Mouse (Mus musculus) testis, adult 2 months (tissue): ENCODE measurements around the gene Zfp422. TPM values are rescaled to one million over a fixed set of nuclear protein-coding genes. Genes with fewer than 3 reads are reported as not detected.

Source experiments
- H3K27ac ChIP-seq: fragments of 200-500 bp; 2 replicates; pipeline ENCODE4 v1.5.1; 2012; ENCODE audit warnings: low read depth, low read length; ENCODE audit not compliant: control insufficient read depth, insufficient read depth
- H3K27me3 ChIP-seq: fragments of 200-500 bp; 2 replicates; pipeline ENCODE4 v1.6.1; 2012; ENCODE audit warnings: mild to moderate bottlenecking, low read length, moderate library complexity; ENCODE audit not compliant: control insufficient read depth, insufficient read depth
- H3K36me3 ChIP-seq: fragments of 200-500 bp; 2 replicates; pipeline ENCODE4 v1.6.1; 2012; ENCODE audit warnings: mild to moderate bottlenecking, low read length; ENCODE audit not compliant: control insufficient read depth, insufficient read depth
- H3K4me1 ChIP-seq: fragments of 200-500 bp; 2 replicates; pipeline ENCODE4 v1.6.1; 2012; ENCODE audit warnings: low read length; ENCODE audit not compliant: control insufficient read depth, insufficient read depth
- H3K4me3 ChIP-seq: fragments of 200-500 bp; 2 replicates; pipeline ENCODE4 v1.5.1; 2012; ENCODE audit warnings: low read depth, mild to moderate bottlenecking, low read length, moderate library complexity, mixed read lengths; ENCODE audit not compliant: control insufficient read depth
- CTCF ChIP-seq: fragments of 200-500 bp; IDR thresholded peaks from 2 replicates; pipeline ENCODE4 v1.5.1; 2012; ENCODE audit warnings: low read depth, mild to moderate bottlenecking, inconsistent platforms, low read length, moderate library complexity; ENCODE audit not compliant: control insufficient read depth, insufficient read depth, insufficient replicate concordance
- POLR2A ChIP-seq: fragments of 200-500 bp; IDR thresholded peaks from 2 replicates; pipeline ENCODE4 v1.6.1; 2012; ENCODE audit warnings: low read depth, mild to moderate bottlenecking, inconsistent platforms, low read length, moderate library complexity; ENCODE audit not compliant: control insufficient read depth
- polyA plus RNA-seq: library from polyadenylated mRNA; depleted of rRNA; stranded (reverse); fragments of >200 nt; gene quantifications from 2 replicates; pipeline ENCODE4 v1.2.3, GENCODE M21; 2012; rRNA removed

Zfp422 gene
- polyA plus RNA-seq = 5.1 and 6.0 TPM in 2 replicates

- peak within 1 kb of the TSS; percentile 70 for H3K27ac ChIP-seq
- H3K4me3 ChIP-seq = peak within 1 kb of the TSS; percentile 98
- H3K4me1 ChIP-seq = no peaks in the 10 kb centered on the region
- TF ChIP-seq POLR2A (peak; percentile 83), CTCF (no peak)
- no peaks in the 10 kb centered on the region for H3K27me3 ChIP-seq
- H3K36me3 ChIP-seq = no peaks in the 10 kb centered on the region
Measured at GRCm38 (mm10) chr6:116628539-116629171, at the start of gene Zfp422. Gene Zfp422 (minus strand): TSS chr6:116628999.

- no peak overlapping the region for H3K4me3 ChIP-seq
- peaks cover 14% of the 10 kb centered on the region for H3K4me1 ChIP-seq
- no peaks in the 10 kb centered on the region for H3K27me3 ChIP-seq
- TF ChIP-seq POLR2A = no peak
- no peak for TF ChIP-seq CTCF
- H3K27ac ChIP-seq = no peak overlapping the region
- H3K36me3 ChIP-seq = no peaks in the 10 kb centered on the region
Measured at GRCm38 (mm10) chr6:116677321-116677720, 48.5 kb upstream of the Zfp422 start.

GRCm38 (mm10) chr6:116676355-116676913 lies 47.6 kb upstream of the Zfp422 start:
- Histone ChIP-seq H3K4me1 (peaks cover 14% of the 10 kb centered on the region), H3K27ac (no peak overlapping the region), H3K36me3 (no peaks in the 10 kb centered on the region), H3K27me3 (no peaks in the 10 kb centered on the region), H3K4me3 (peak overlapping the region; percentile 43)
- TF ChIP-seq POLR2A (no peak), CTCF (no peak)

GRCm38 (mm10) chr6:116674283-116674886 lies 45.6 kb upstream of the Zfp422 start:
- Histone ChIP-seq H3K27ac (no peak overlapping the region), H3K4me1 (peaks cover 14% of the 10 kb centered on the region), H3K4me3 (peak overlapping the region; percentile 51; the same call in 1 of the 2 replicates), H3K36me3 (no peaks in the 10 kb centered on the region), H3K27me3 (no peaks in the 10 kb centered on the region)
- TF ChIP-seq POLR2A (no peak), CTCF (no peak)

- Histone ChIP-seq H3K4me3 (peak within 1 kb of the TSS; percentile 51), H3K4me1 (peaks cover 16% of the 10 kb centered on the region), H3K27ac (no peak within 1 kb of the TSS), H3K36me3 (no peaks in the 10 kb centered on the region), H3K27me3 (no peaks in the 10 kb centered on the region)
- TF ChIP-seq CTCF (no peak), POLR2A (peak; percentile 48; the same call in 1 of the 2 replicates)
Measured at GRCm38 (mm10) chr6:116673471-116674282, 44.9 kb upstream of the Zfp422 start, which contains the start of gene Rassf4. Gene Rassf4 (minus strand): TSS chr6:116673952.

- peaks cover 16% of the 10 kb centered on the region for H3K4me1 ChIP-seq
- H3K4me3 ChIP-seq = no peak overlapping the region
- H3K36me3 ChIP-seq = no peaks in the 10 kb centered on the region
- no peak for TF ChIP-seq CTCF
- no peak for TF ChIP-seq POLR2A
- no peaks in the 10 kb centered on the region for H3K27me3 ChIP-seq
- no peak overlapping the region for H3K27ac ChIP-seq
Measured at GRCm38 (mm10) chr6:116672349-116672748, 43.5 kb upstream of the Zfp422 start.

GRCm38 (mm10) chr6:116671768-116672167 lies 43.0 kb upstream of the Zfp422 start:
- H3K4me1 ChIP-seq = peaks cover 14% of the 10 kb centered on the region
- no peak overlapping the region for H3K27ac ChIP-seq
- no peak overlapping the region for H3K4me3 ChIP-seq
- TF ChIP-seq POLR2A = no peak
- no peak for TF ChIP-seq CTCF
- H3K36me3 ChIP-seq = no peaks in the 10 kb centered on the region
- no peaks in the 10 kb centered on the region for H3K27me3 ChIP-seq
